Comparison of ENCODE assay signal across 8 mouse cellular contexts in genomic region chr3:101108848-101109247, GRCm38 (mm10). TPM values are rescaled to one million over a fixed set of nuclear protein-coding genes. Genes with fewer than 3 reads are reported as not detected.
DNase-seq lines count a peak whose midpoint lies in the region; ATAC-seq lines count a peak whose summit lies in the region.

No protein-coding gene starts in this region.

- H3K9ac ChIP-seq in hindbrain, embryonic 12.5 days, result 0 out of 2 replicates have a peak overlapping the region, but pooled peaks have one; percentile 92
- H3K9ac ChIP-seq in midbrain, embryonic 15.5 days, result peak overlapping the region; percentile 93

- no peak overlapping the region for H3K27ac ChIP-seq in brown adipose tissue, adult 24 weeks (replicated peaks; ENCODE audit: low read depth, low read length)
- no peak overlapping the region for H3K27ac ChIP-seq in hindbrain, embryonic 12.5 days
- H3K27ac ChIP-seq in midbrain, embryonic 15.5 days, result no peak overlapping the region

- WGBS in hindbrain, embryonic 12.5 days, result 20% methylated on average over 5 of the region's 5 CpGs
- WGBS in midbrain, embryonic 15.5 days, result 16% methylated on average over 5 of the region's 5 CpGs

- H3K36me3 ChIP-seq in hindbrain, embryonic 12.5 days, result no peaks in the 10 kb centered on the region
- H3K36me3 ChIP-seq in midbrain, embryonic 15.5 days (replicated peaks), result no peaks in the 10 kb centered on the region

- peak; percentile 93 for DNase-seq in heart, adult 11 months
- no peak for DNase-seq in heart, adult 9 months (ENCODE audit: low spot score in 2 of 2)
- DNase-seq in spleen, postnatal 14 days (ENCODE audit: low spot score in 2 of 2), result no peak
- no peak for DNase-seq in frontal cortex, adult 2 months (ENCODE audit: extremely low spot score in 1 of 2, low spot score in 1 of 2)
- DNase-seq in natural killer cell, adult 2 months (ENCODE audit: low spot score in 2 of 2), result no peak

- no peaks in the 10 kb centered on the region for H3K4me1 ChIP-seq in brown adipose tissue, adult 24 weeks (ENCODE audit: control insufficient read depth, insufficient read depth, insufficient read length, low read length)
- H3K4me1 ChIP-seq in hindbrain, embryonic 12.5 days, result peaks cover 41% of the 10 kb centered on the region
- H3K4me1 ChIP-seq in midbrain, embryonic 15.5 days, result peaks cover 59% of the 10 kb centered on the region

- peak; percentile 26; the same call in 1 of the 2 replicates for ATAC-seq in hindbrain, embryonic 12.5 days (ENCODE audit: low FRiP score)
- ATAC-seq in midbrain, embryonic 15.5 days (replicated peaks), result no peak

- H3K27me3 ChIP-seq in hindbrain, embryonic 12.5 days, result peaks cover 3% of the 10 kb centered on the region; the same call in 1 of the 2 replicates
- no peaks in the 10 kb centered on the region for H3K27me3 ChIP-seq in midbrain, embryonic 15.5 days (replicated peaks)

- H3K4me3 ChIP-seq in brown adipose tissue, adult 24 weeks (ENCODE audit: insufficient read depth, low read depth, low read length), result peak overlapping the region; percentile 77; the same call in 1 of the 2 replicates
- peak overlapping the region; percentile 80 for H3K4me3 ChIP-seq in hindbrain, embryonic 12.5 days
- H3K4me3 ChIP-seq in midbrain, embryonic 15.5 days, result peak overlapping the region; percentile 84

- H3K9me3 ChIP-seq in hindbrain, embryonic 12.5 days (replicated peaks), result no peaks in the 10 kb centered on the region
- no peaks in the 10 kb centered on the region for H3K9me3 ChIP-seq in midbrain, embryonic 15.5 days

- peak overlapping the region; percentile 85 for H3K4me2 ChIP-seq in hindbrain, embryonic 12.5 days (replicated peaks)
- H3K4me2 ChIP-seq in midbrain, embryonic 15.5 days, result peak overlapping the region; percentile 91

RNA-seq across cellular contexts. Expression of gene Ptgfrn, which starts 1.2 kb away (rescaled TPM):
- polyA plus RNA-seq in brown adipose tissue, adult 24 weeks (2012; ENCODE audit: insufficient read depth, insufficient read length, missing spikeins), result 3.8 and 7.5 TPM in 2 replicates
- polyA plus RNA-seq in hindbrain, embryonic 12.5 days (2016; fragmentation: Nextera tagmentation; extraction: Ambion mirVana), result 3.2 and 3.6 TPM in 2 replicates
- 2.6 and 2.7 TPM in 2 replicates for polyA plus RNA-seq in midbrain, embryonic 15.5 days (2015; fragmentation: Nextera tagmentation; extraction: Ambion mirVana)
- polyA plus RNA-seq in frontal cortex, adult 2 months (2012; rRNA removed), result 9.9 and 10.6 TPM in 2 replicates
